Mouse (Mus musculus): ENCODE measurements at regions not wholly inside any gene's neighbourhood (a gene's known extent, or its start where the extent isn't known, plus 50 kb on each side); places are given as distances from the start of the nearest gene placed in this dataset.
"Not testable (repeated sequence)": the region's sequence is repeated elsewhere in the genome, so short reads cannot be mapped to it uniquely, and the experiment has no call there.

- 51% methylated on average over 4 of the region's 4 CpGs for WGBS
- no peaks in the 10 kb centered on the region for H3K4me1 ChIP-seq
- H3K9me3 ChIP-seq = no peaks in the 10 kb centered on the region
- no peak overlapping the region for H3K9ac ChIP-seq
- no peak overlapping the region for H3K4me2 ChIP-seq
- no peak overlapping the region for H3K4me3 ChIP-seq (replicated peaks)
- peak; percentile 62; the same call in 1 of the 2 replicates for ATAC-seq (ENCODE audit: low FRiP score)
- H3K27ac ChIP-seq = no peak overlapping the region
- H3K27me3 ChIP-seq = no peaks in the 10 kb centered on the region
- no peaks in the 10 kb centered on the region for H3K36me3 ChIP-seq (replicated peaks)
These were observed 329.8 kb upstream of the Cenpq start for GRCm38 (mm10) chr17:41264512-41265222.

GRCm38 (mm10) chr17:41261495-41261894 lies 326.6 kb upstream of the Cenpq start:
- no peak overlapping the region for H3K27ac ChIP-seq
- no peaks in the 10 kb centered on the region for H3K36me3 ChIP-seq (replicated peaks)
- H3K27me3 ChIP-seq = no peaks in the 10 kb centered on the region
- no peak overlapping the region for H3K4me3 ChIP-seq (replicated peaks)
- 84% methylated on average over 1 of the region's 1 CpGs for WGBS
- H3K9ac ChIP-seq = no peak overlapping the region
- H3K9me3 ChIP-seq = no peaks in the 10 kb centered on the region
- no peak overlapping the region for H3K4me2 ChIP-seq
- no peak for ATAC-seq (ENCODE audit: low FRiP score)
- H3K4me1 ChIP-seq = no peaks in the 10 kb centered on the region

- Histone ChIP-seq H3K36me3 (replicated peaks) (no peaks in the 10 kb centered on the region), H3K27me3 (no peaks in the 10 kb centered on the region), H3K4me3 (replicated peaks) (no peak overlapping the region), H3K9me3 (no peaks in the 10 kb centered on the region), H3K9ac (no peak overlapping the region), H3K4me2 (no peak overlapping the region), H3K27ac (no peak overlapping the region), H3K4me1 (no peaks in the 10 kb centered on the region)
- ATAC-seq (ENCODE audit: low FRiP score) = no peak
- 77% methylated on average over 2 of the region's 2 CpGs for WGBS
These were observed 313.6 kb upstream of the Cenpq start for GRCm38 (mm10) chr17:41248406-41248805.

- Histone ChIP-seq H3K27ac (no peak overlapping the region), H3K4me2 (no peak overlapping the region), H3K9ac (no peak overlapping the region), H3K36me3 (replicated peaks) (no peaks in the 10 kb centered on the region), H3K4me3 (replicated peaks) (no peak overlapping the region), H3K4me1 (no peaks in the 10 kb centered on the region), H3K27me3 (no peaks in the 10 kb centered on the region), H3K9me3 (no peaks in the 10 kb centered on the region)
- 70% methylated on average over 3 of the region's 3 CpGs for WGBS
- no peak for ATAC-seq (ENCODE audit: low FRiP score)
These were observed 292.5 kb upstream of the Cenpq start for GRCm38 (mm10) chr17:41227128-41228014.

- Histone ChIP-seq H3K27ac (no peak overlapping the region), H3K4me2 (no peak overlapping the region), H3K9me3 (no peaks in the 10 kb centered on the region), H3K9ac (no peak overlapping the region), H3K4me1 (no peaks in the 10 kb centered on the region), H3K4me3 (replicated peaks) (no peak overlapping the region), H3K36me3 (replicated peaks) (no peaks in the 10 kb centered on the region), H3K27me3 (no peaks in the 10 kb centered on the region)
- 95% methylated on average over 1 of the region's 1 CpGs for WGBS
- no peak for ATAC-seq (ENCODE audit: low FRiP score)
These were observed 282.0 kb upstream of the Cenpq start for GRCm38 (mm10) chr17:41216816-41217215.

GRCm38 (mm10) chr17:41199417-41199816 lies 264.6 kb upstream of the Cenpq start:
- whole genome bisulfite sequencing = 57% methylated on average over 4 of the region's 4 CpGs
- H3K4me1 ChIP-seq; H3K27ac ChIP-seq; H3K9me3 ChIP-seq; H3K9ac ChIP-seq; H3K4me2 ChIP-seq; H3K27me3 ChIP-seq; H3K4me3 ChIP-seq (replicated peaks); ATAC-seq (ENCODE audit: low FRiP score); H3K36me3 ChIP-seq (replicated peaks): not testable (repeated sequence)

GRCm38 (mm10) chr17:41190371-41190770 lies 255.5 kb upstream of the Cenpq start:
- H3K4me3 ChIP-seq (replicated peaks); H3K9me3 ChIP-seq; H3K4me2 ChIP-seq; ATAC-seq (ENCODE audit: low FRiP score); H3K4me1 ChIP-seq; H3K27me3 ChIP-seq; H3K9ac ChIP-seq; H3K27ac ChIP-seq; H3K36me3 ChIP-seq (replicated peaks): not testable (repeated sequence)
- 77% methylated on average over 3 of the region's 3 CpGs for WGBS

- 91% methylated on average over 7 of the region's 7 CpGs for WGBS
- not testable (repeated sequence) for H3K4me1 ChIP-seq; H3K9me3 ChIP-seq; ATAC-seq (ENCODE audit: low FRiP score); H3K9ac ChIP-seq; H3K27ac ChIP-seq; H3K27me3 ChIP-seq; H3K4me3 ChIP-seq (replicated peaks); H3K36me3 ChIP-seq (replicated peaks); H3K4me2 ChIP-seq
These were observed 251.8 kb upstream of the Cenpq start for GRCm38 (mm10) chr17:41186691-41187090.

- no peak for ATAC-seq (ENCODE audit: low FRiP score)
- Histone ChIP-seq H3K4me2 (no peak overlapping the region), H3K9me3 (no peaks in the 10 kb centered on the region), H3K27me3 (no peaks in the 10 kb centered on the region), H3K27ac (no peak overlapping the region), H3K4me1 (no peaks in the 10 kb centered on the region), H3K4me3 (replicated peaks) (no peak overlapping the region), H3K36me3 (replicated peaks) (no peaks in the 10 kb centered on the region), H3K9ac (no peak overlapping the region)
- 85% methylated on average over 2 of the region's 2 CpGs for WGBS
These were observed 249.9 kb upstream of the Cenpq start for GRCm38 (mm10) chr17:41184751-41185150.

GRCm38 (mm10) chr17:41153736-41154453 lies 219.0 kb upstream of the Cenpq start:
- Histone ChIP-seq H3K4me1 (no peaks in the 10 kb centered on the region), H3K9me3 (no peaks in the 10 kb centered on the region), H3K36me3 (replicated peaks) (no peaks in the 10 kb centered on the region), H3K9ac (no peak overlapping the region), H3K27me3 (no peaks in the 10 kb centered on the region), H3K4me2 (no peak overlapping the region), H3K27ac (no peak overlapping the region), H3K4me3 (replicated peaks) (no peak overlapping the region)
- 74% methylated on average over 3 of the region's 3 CpGs for WGBS
- ATAC-seq (ENCODE audit: low FRiP score) = no peak

- Histone ChIP-seq H3K9me3 (no peaks in the 10 kb centered on the region), H3K9ac (no peak overlapping the region), H3K36me3 (replicated peaks) (no peaks in the 10 kb centered on the region), H3K27ac (no peak overlapping the region), H3K4me1 (no peaks in the 10 kb centered on the region), H3K27me3 (no peaks in the 10 kb centered on the region), H3K4me3 (replicated peaks) (no peak overlapping the region), H3K4me2 (no peak overlapping the region)
- ATAC-seq (ENCODE audit: low FRiP score) = no peak
- WGBS = 74% methylated on average over 2 of the region's 2 CpGs
These were observed 217.6 kb upstream of the Cenpq start for GRCm38 (mm10) chr17:41152427-41152826.

- no peak overlapping the region for H3K9ac ChIP-seq
- H3K27ac ChIP-seq = no peak overlapping the region
- no peaks in the 10 kb centered on the region for H3K9me3 ChIP-seq
- no peaks in the 10 kb centered on the region for H3K36me3 ChIP-seq (replicated peaks)
- no peak overlapping the region for H3K4me2 ChIP-seq
- no peaks in the 10 kb centered on the region for H3K27me3 ChIP-seq
- ATAC-seq (ENCODE audit: low FRiP score) = no peak
- no peak overlapping the region for H3K4me3 ChIP-seq (replicated peaks)
- 86% methylated on average over 4 of the region's 4 CpGs for WGBS
- H3K4me1 ChIP-seq = no peaks in the 10 kb centered on the region
These were observed 209.7 kb upstream of the Cenpq start for GRCm38 (mm10) chr17:41144523-41144922.
